Mouse (Mus musculus): ENCODE measurements at regions not wholly inside any gene's neighbourhood (a gene's known extent, or its start where the extent isn't known, plus 50 kb on each side); places are given as distances from the start of the nearest gene placed in this dataset.

- peak; percentile 5 for DNase-seq
Measured at GRCm38 (mm10) chr4:22300206-22300605, 57.1 kb upstream of the Fbxl4 start.

- DNase-seq = no peak
Measured at GRCm38 (mm10) chr4:22301148-22301942, 56.0 kb upstream of the Fbxl4 start.

GRCm38 (mm10) chr4:22301943-22302215 lies 55.5 kb upstream of the Fbxl4 start:
- no peak for DNase-seq

GRCm38 (mm10) chr4:22302262-22302661 lies 55.1 kb upstream of the Fbxl4 start:
- DNase-seq = no peak

Data from adrenal gland, adult 8-10 months (tissue).